Mouse (Mus musculus) common myeloid progenitor, adult 5-6 weeks (primary cell): ENCODE data around the gene Trpm6. TPM values are rescaled to one million over a fixed set of nuclear protein-coding genes. Genes with fewer than 3 reads are reported as not detected.

Source experiments
- ATAC-seq: replicated peaks from 2 replicates; pipeline ENCODE4 v1.8.0; 2016; ENCODE audit warnings: low read depth, mild to moderate bottlenecking, moderate TSS enrichment, inconsistent platforms; ENCODE audit not compliant: poor library complexity, severe bottlenecking
- total RNA-seq: library from RNA; stranded (forward); fragments of 200-1000, 187-1606 nt; gene quantifications from 2 replicates; pipeline ENCODE4 v1.2.3, GENCODE M21; 2017

The Trpm6 gene
- total RNA-seq, 1 experiment from 2014 or later: not detected

DNA sequence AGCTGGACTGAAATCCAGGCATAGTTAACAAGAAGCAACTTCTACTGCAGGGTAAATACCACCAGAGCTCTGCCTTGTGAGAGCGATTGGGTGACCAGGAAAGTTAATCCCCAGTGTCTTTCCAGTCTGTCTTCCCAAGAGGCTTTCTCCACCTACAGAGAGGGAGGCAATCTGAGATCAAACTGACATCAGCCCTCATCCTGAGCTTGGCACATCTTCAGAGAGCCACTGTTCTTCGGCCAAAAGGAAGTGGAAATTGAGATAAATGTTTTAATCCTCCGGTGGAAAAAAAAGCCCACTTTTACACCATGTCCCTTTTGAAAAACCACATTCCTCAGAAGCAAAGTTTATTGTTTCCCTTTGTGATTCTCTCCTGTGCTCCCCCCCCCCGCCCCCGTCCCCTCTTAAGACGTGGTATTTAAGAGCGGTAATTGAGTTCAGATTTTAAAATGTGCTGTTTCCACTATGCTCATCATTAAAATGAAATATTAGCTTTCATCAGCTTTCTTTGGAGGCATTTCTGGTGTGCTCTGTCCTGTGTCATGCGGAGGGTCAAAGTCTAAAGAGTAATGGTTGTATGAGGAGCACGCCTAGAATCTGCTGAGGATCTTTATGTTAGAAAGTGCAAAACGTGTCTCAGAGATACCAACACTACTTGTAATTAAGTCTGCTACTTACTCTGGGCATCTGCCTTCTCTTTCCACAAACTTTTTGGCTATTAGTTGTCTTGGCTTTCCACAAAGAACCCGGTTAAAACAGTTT is 138.0 kb downstream of the Trpm6 start:
- ATAC-seq: no peak

GRCm38 (mm10) chr19:18888491-18889116 is 138.8 kb downstream of the Trpm6 start:
- no peak for ATAC-seq

GRCm38 (mm10) chr19:18889117-18889627 is 139.4 kb downstream of the Trpm6 start:
- ATAC-seq: no peak

GRCm38 (mm10) chr19:18889632-18890031 is 139.8 kb downstream of the Trpm6 start:
- no peak for ATAC-seq

DNA sequence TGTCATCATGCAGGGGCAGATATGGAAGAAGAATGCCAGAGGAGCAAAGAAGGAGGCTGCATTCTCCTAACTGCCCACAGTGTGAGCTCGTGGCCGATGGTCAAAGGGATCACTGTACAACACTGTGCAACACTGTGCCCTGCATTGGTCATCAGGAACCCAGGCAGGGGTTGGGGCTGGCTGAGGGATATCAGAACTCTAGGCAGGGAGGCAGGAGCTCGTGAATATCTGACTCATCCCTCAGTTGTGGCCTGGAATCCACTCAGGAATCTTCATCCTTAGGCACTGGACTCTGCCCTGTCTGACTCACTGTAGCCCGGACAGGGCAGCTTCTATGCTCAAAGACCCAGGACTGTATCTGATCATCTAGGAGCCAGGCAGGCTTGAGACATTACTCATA is 140.4 kb downstream of the Trpm6 start:
- no peak for ATAC-seq

DNA sequence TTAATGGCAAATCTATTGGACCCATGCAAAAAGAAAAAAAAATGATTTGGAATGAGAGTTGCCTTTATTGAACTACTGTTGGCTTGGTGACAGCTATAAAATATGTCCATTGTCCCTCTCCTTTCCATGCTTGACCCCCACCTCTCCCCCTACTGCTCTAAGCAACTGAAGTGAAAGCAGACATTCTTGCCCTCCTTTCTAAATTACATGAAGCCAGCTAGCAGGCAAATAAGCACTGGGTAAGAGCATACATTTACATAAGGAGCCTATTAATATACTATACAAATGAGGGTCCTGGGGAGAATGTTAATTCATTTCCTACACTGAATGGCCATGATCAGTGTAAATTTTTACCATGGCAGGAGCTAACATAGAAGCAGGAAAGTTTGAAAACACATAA is 148.5 kb downstream of the Trpm6 start:
- ATAC-seq: no peak

- ATAC-seq: no peak
Observed at GRCm38 (mm10) chr19:18902041-18902693, 152.4 kb downstream of the Trpm6 start.

DNA sequence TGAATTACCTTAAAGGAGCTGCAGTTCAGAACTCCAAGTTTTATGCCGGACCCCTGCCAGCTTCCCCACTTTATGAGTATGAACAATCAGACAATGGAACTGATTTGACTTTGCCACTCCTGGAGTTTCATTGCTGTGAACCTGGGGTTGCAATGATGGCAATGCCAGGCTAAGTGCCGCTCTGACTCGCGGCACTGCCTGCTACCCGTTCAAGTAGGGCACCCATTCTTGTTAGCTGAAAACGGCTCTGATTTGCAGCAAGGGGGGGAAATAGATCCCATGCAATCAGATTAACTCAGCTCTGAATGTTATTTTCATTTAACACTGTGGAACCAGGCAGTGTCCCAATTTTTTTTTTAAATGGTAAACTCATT is 152.9 kb downstream of the Trpm6 start:
- ATAC-seq: no peak

DNA sequence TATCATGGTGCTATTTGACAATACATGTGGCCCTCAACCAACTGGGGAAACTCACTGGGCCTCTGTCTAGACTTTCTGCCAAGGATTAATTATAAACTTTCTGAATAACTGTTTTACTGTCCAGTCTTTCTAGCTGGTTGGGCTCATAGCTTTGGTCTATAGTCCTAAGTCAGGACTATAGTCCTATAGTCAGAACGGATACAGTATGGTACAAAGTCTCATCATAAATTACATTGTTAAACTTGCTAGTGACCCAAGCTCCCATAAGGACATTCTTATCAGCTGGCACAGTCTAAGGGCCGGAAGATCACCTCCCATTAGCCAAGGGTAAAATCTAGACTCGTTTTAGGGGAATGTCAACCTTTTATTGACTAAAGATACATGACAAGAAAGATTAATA is 155.7 kb downstream of the Trpm6 start:
- ATAC-seq: no peak

- ATAC-seq: no peak
Observed at GRCm38 (mm10) chr19:18909641-18910040, 159.9 kb downstream of the Trpm6 start.

- no peak for ATAC-seq
Observed at GRCm38 (mm10) chr19:18911755-18912340, 162.1 kb downstream of the Trpm6 start.

- ATAC-seq: no peak
Observed at GRCm38 (mm10) chr19:18941391-18941790, 191.6 kb downstream of the Trpm6 start.

Other genes starting within 250 kb of the Trpm6 start
- gene Ostf1, start 118.2 kb upstream of the Trpm6 start, total RNA-seq: 99.8 and 109 TPM in 2 replicates
- 4.0 and 7.6 TPM in 2 replicates for gene Nmrk1, start 118.0 kb upstream of the Trpm6 start, total RNA-seq
- gene Carnmt1, start 79.2 kb upstream of the Trpm6 start, total RNA-seq: 37.3 and 44.7 TPM in 2 replicates
- 21.9 and 27.0 TPM in 2 replicates for gene D030056L22Rik, start 36.8 kb upstream of the Trpm6 start, total RNA-seq